Mouse (Mus musculus): ENCODE data around the gene Hunk. TPM values are rescaled to one million over a fixed set of nuclear protein-coding genes. Genes with fewer than 3 reads are reported as not detected.

The Hunk gene
- polyA plus RNA-seq, 1 experiment: 15.5 TPM

DNA sequence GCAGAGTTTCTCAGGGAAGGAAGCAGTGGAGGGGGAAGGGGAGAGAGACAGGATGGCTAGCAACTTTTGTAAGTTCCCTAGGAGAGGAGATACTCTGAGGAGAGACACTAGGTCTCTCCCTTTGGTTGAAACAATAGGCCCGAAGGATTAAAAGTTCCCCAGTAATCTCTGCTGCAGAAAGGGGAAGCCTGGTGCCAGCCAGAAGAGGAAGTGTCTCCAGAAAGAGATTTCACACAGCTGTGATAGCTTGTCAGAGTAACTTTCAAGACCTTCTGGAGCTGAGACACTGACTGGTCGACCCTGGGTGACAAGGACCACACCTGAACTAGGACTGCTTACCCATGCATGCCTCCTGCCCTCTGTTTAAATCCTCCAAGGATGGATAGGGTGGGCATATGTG is 11.1 kb downstream of the Hunk start:
- Histone ChIP-seq H3K9me3 (replicated peaks; ENCODE audit: control insufficient read depth, insufficient read depth, low read length, poor library complexity, severe bottlenecking) (no peaks in the 10 kb centered on the region), H3K4me3 (ENCODE audit: low read depth, low read length) (no peak overlapping the region), H3K4me1 (ENCODE audit: control insufficient read depth, insufficient read depth, low read length) (no peaks in the 10 kb centered on the region), H3K36me3 (ENCODE audit: control insufficient read depth, insufficient read depth, low read length, poor library complexity, severe bottlenecking) (no peaks in the 10 kb centered on the region), H3K9ac (ENCODE audit: low read depth, poor library complexity, severe bottlenecking) (no peak overlapping the region), H3K27me3 (ENCODE audit: control insufficient read depth, insufficient read depth, low read length, poor library complexity, severe bottlenecking) (no peaks in the 10 kb centered on the region), H3K27ac (ENCODE audit: insufficient read depth, low read length) (no peak overlapping the region)
- no peak for TF ChIP-seq EP300 (IDR thresholded peaks at IDR 0.05; ENCODE audit: insufficient read depth, low read depth, low read length)
- no peak for TF ChIP-seq CTCF (IDR thresholded peaks at IDR 0.05; ENCODE audit: low read depth, low read length)

DNA sequence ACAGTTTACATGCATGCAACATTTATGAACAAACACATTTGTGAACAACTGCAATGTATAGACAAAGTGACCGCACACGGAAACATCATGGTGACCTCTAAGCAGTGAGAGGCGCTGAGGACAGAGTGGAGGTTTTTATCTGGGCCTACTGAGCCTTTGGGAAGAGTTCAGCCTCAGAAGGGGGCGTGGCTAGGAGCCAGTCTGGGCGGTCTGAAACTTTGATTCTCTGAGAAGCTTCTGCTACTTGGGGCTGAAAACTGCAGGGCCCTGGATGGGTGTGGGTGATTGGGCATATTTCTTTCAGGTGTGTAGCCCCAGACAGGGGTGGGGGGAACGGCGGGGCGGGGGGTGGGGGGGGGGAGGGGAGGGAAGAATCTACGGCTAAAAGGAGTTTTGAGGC is 14.5 kb downstream of the Hunk start:
- Histone ChIP-seq H3K4me3 (ENCODE audit: low read depth, low read length) (no peak overlapping the region), H3K4me1 (ENCODE audit: control insufficient read depth, insufficient read depth, low read length) (no peaks in the 10 kb centered on the region), H3K27me3 (ENCODE audit: control insufficient read depth, insufficient read depth, low read length, poor library complexity, severe bottlenecking) (no peaks in the 10 kb centered on the region), H3K27ac (ENCODE audit: insufficient read depth, low read length) (no peak overlapping the region), H3K36me3 (ENCODE audit: control insufficient read depth, insufficient read depth, low read length, poor library complexity, severe bottlenecking) (no peaks in the 10 kb centered on the region), H3K9ac (ENCODE audit: low read depth, poor library complexity, severe bottlenecking) (peak overlapping the region; percentile 52), H3K9me3 (replicated peaks; ENCODE audit: control insufficient read depth, insufficient read depth, low read length, poor library complexity, severe bottlenecking) (no peaks in the 10 kb centered on the region)
- TF ChIP-seq EP300 (IDR thresholded peaks at IDR 0.05; ENCODE audit: insufficient read depth, low read depth, low read length): no peak
- no peak for TF ChIP-seq CTCF (IDR thresholded peaks at IDR 0.05; ENCODE audit: low read depth, low read length)
- no peak for TF ChIP-seq POLR2A (IDR thresholded peaks at IDR 0.05; ENCODE audit: insufficient read depth, low read length)

DNA sequence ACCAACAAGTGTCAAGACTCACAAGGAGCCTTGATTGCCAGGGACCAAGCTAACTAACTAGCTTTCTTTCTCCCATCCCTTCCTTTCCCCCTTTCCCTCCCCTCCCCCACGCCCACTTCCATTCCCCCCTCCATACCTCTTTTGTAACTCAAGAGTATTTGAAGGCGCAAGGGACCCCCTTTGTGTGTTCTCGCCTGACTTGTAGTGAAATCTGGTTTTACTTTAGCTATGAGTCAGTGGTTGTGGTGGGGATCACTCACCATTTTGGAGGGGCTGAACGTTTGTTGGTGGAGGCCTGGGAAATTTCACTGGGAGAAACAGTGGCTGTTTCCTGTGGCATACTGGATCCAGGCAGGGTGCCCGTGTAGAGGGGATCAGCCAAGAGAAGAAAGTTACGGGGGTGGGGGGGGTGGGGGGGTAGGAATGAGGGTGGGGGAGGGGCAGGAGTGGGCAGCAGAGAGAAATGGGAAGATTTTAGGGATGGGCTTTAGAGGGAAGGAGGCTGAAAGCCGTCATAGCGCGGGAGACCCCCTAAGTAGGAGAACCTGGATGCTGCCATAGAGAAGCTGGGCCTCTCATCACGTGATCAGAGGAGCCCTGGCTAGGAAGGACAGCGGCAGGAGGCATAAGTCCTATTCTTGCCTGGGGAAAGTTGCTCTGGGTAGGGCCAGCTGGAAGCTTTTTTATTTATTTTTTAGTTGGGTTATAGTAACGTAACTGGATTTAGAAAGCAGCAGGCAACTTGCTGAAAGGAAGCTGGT is 15.3 kb downstream of the Hunk start:
- no peaks in the 10 kb centered on the region for H3K36me3 ChIP-seq (ENCODE audit: control insufficient read depth, insufficient read depth, low read length, poor library complexity, severe bottlenecking)
- no peak overlapping the region for H3K4me3 ChIP-seq (ENCODE audit: low read depth, low read length)
- TF ChIP-seq POLR2A (IDR thresholded peaks at IDR 0.05; ENCODE audit: insufficient read depth, low read length) (no peak), CTCF (IDR thresholded peaks at IDR 0.05; ENCODE audit: low read depth, low read length) (no peak), EP300 (IDR thresholded peaks at IDR 0.05; ENCODE audit: insufficient read depth, low read depth, low read length) (no peak)
- H3K9me3 ChIP-seq (replicated peaks; ENCODE audit: control insufficient read depth, insufficient read depth, low read length, poor library complexity, severe bottlenecking): no peaks in the 10 kb centered on the region
- no peaks in the 10 kb centered on the region for H3K4me1 ChIP-seq (ENCODE audit: control insufficient read depth, insufficient read depth, low read length)
- no peak overlapping the region for H3K27ac ChIP-seq (ENCODE audit: insufficient read depth, low read length)
- H3K27me3 ChIP-seq (ENCODE audit: control insufficient read depth, insufficient read depth, low read length, poor library complexity, severe bottlenecking): no peaks in the 10 kb centered on the region
- H3K9ac ChIP-seq (ENCODE audit: low read depth, poor library complexity, severe bottlenecking): peak overlapping the region; percentile 52

DNA sequence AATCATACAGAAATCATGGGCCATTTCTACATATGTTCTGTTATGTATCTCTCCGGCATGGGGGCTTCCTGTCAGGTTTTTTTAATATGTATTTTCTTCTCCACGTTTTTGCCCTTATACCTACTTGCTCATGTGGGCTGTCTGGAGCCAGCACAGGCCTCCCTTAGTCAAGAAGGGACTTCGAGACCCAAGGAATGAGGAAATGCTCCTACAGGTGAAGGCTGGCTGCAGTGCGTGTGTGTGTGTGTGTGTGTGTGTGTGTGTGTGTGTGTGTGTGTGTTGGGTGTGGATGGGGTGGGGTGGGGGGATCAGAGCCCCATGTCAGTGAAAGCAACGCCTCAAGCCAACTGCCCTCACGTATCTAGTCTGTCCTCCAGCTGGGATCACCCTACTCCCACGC is 16.5 kb downstream of the Hunk start:
- Histone ChIP-seq H3K27me3 (ENCODE audit: control insufficient read depth, insufficient read depth, low read length, poor library complexity, severe bottlenecking) (no peaks in the 10 kb centered on the region), H3K4me1 (ENCODE audit: control insufficient read depth, insufficient read depth, low read length) (no peaks in the 10 kb centered on the region), H3K9ac (ENCODE audit: low read depth, poor library complexity, severe bottlenecking) (no peak overlapping the region), H3K27ac (ENCODE audit: insufficient read depth, low read length) (no peak overlapping the region), H3K36me3 (ENCODE audit: control insufficient read depth, insufficient read depth, low read length, poor library complexity, severe bottlenecking) (no peaks in the 10 kb centered on the region), H3K9me3 (replicated peaks; ENCODE audit: control insufficient read depth, insufficient read depth, low read length, poor library complexity, severe bottlenecking) (no peaks in the 10 kb centered on the region), H3K4me3 (ENCODE audit: low read depth, low read length) (no peak overlapping the region)
- TF ChIP-seq POLR2A (IDR thresholded peaks at IDR 0.05; ENCODE audit: insufficient read depth, low read length) (no peak), EP300 (IDR thresholded peaks at IDR 0.05; ENCODE audit: insufficient read depth, low read depth, low read length) (no peak), CTCF (IDR thresholded peaks at IDR 0.05; ENCODE audit: low read depth, low read length) (no peak)

DNA sequence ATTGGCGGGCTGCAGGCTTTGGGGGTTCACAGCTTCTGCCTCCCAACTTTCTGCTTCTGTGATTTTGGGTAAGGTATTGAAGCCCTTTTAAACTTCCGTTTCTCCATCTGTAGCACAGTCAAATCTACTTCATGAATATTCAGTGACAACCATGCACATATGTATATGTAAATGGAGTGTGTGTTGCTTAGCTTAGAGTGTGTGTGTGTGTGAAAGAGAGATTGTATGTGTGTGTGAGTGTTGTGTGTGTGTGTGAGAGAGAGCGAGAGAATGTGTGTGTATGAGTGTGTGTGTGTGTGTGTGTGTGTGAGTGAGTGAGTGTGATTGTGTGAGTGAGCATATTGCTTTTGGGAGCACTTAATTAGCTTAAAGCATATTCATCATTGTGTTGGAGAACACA is 19.4 kb downstream of the Hunk start:
- H3K4me3 ChIP-seq (ENCODE audit: low read depth, low read length): no peak overlapping the region
- H3K4me1 ChIP-seq (ENCODE audit: control insufficient read depth, insufficient read depth, low read length): no peaks in the 10 kb centered on the region
- H3K27me3 ChIP-seq (ENCODE audit: control insufficient read depth, insufficient read depth, low read length, poor library complexity, severe bottlenecking): no peaks in the 10 kb centered on the region
- TF ChIP-seq CTCF (IDR thresholded peaks at IDR 0.05; ENCODE audit: low read depth, low read length) (no peak), EP300 (IDR thresholded peaks at IDR 0.05; ENCODE audit: insufficient read depth, low read depth, low read length) (no peak), POLR2A (IDR thresholded peaks at IDR 0.05; ENCODE audit: insufficient read depth, low read length) (no peak)
- H3K36me3 ChIP-seq (ENCODE audit: control insufficient read depth, insufficient read depth, low read length, poor library complexity, severe bottlenecking): no peaks in the 10 kb centered on the region
- no peak overlapping the region for H3K9ac ChIP-seq (ENCODE audit: low read depth, poor library complexity, severe bottlenecking)
- no peaks in the 10 kb centered on the region for H3K9me3 ChIP-seq (replicated peaks; ENCODE audit: control insufficient read depth, insufficient read depth, low read length, poor library complexity, severe bottlenecking)
- H3K27ac ChIP-seq (ENCODE audit: insufficient read depth, low read length): no peak overlapping the region

DNA sequence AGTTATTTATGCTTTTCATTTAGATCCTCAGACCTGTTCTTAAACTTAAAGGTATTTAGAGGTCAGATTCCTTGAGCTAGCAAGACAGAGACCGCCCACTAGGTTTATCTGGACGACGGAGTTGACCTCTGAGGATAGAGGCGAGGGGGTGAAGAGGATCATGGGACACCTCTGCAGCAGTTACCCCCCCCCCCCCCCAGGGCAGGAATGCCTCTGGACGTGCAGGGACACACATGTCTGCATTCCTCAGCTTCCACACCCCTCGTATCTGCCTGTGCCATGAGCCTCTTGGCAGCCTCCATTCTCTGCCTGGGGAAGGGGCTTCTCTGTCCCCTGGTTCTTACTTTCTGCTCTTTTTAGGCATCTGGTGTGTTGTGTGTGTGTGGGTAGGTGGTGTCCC is 19.8 kb downstream of the Hunk start:
- TF ChIP-seq EP300 (IDR thresholded peaks at IDR 0.05; ENCODE audit: insufficient read depth, low read depth, low read length) (no peak), CTCF (IDR thresholded peaks at IDR 0.05; ENCODE audit: low read depth, low read length) (no peak), POLR2A (IDR thresholded peaks at IDR 0.05; ENCODE audit: insufficient read depth, low read length) (no peak)
- H3K4me3 ChIP-seq (ENCODE audit: low read depth, low read length): no peak overlapping the region
- no peaks in the 10 kb centered on the region for H3K27me3 ChIP-seq (ENCODE audit: control insufficient read depth, insufficient read depth, low read length, poor library complexity, severe bottlenecking)
- no peak overlapping the region for H3K9ac ChIP-seq (ENCODE audit: low read depth, poor library complexity, severe bottlenecking)
- no peaks in the 10 kb centered on the region for H3K4me1 ChIP-seq (ENCODE audit: control insufficient read depth, insufficient read depth, low read length)
- no peak overlapping the region for H3K27ac ChIP-seq (ENCODE audit: insufficient read depth, low read length)
- no peaks in the 10 kb centered on the region for H3K36me3 ChIP-seq (ENCODE audit: control insufficient read depth, insufficient read depth, low read length, poor library complexity, severe bottlenecking)
- no peaks in the 10 kb centered on the region for H3K9me3 ChIP-seq (replicated peaks; ENCODE audit: control insufficient read depth, insufficient read depth, low read length, poor library complexity, severe bottlenecking)
